Mouse (Mus musculus): ENCODE results near the gene Cdc27. TPM values are rescaled to one million over a fixed set of nuclear protein-coding genes. Genes with fewer than 3 reads are reported as not detected.
"Not testable (repeated sequence)": the region's sequence is repeated elsewhere in the genome, so short reads cannot be mapped to it uniquely, and the experiment has no call there.

Gene Cdc27
- total RNA-seq, 1 experiment from 2014 or later = 67.9 TPM

DNA sequence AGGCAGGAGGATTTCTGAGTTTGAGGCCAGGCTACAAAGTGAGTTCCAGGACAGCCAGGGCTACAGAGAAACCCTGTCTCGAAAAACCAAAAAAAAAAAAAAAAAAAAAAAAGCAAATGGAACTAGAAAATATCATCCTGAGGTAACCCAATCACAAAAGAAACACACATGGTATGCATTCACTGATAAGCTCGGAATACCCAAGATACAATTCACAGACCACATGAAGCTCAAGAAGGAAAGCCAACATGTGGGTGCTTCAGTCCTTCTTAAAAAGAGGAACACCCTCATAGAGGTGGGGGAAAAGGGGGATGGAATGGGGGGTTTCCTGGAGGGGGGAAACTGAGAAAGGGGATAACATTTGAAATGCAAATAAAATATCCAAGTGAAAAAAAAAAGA is 7.1 kb downstream of the Cdc27 start:
- not testable (repeated sequence) for ATAC-seq (replicated peaks in 1 of 2; ENCODE audit: insufficient read depth in 1 of 2, low FRiP score in 2 of 2, low TSS enrichment in 1 of 2, low read depth in 1 of 2, poor library complexity in 2 of 2, severe bottlenecking in 2 of 2)

GRCm38 (mm10) chr11:104539811-104540210 is 10.6 kb downstream of the Cdc27 start:
- no peak for ATAC-seq (replicated peaks in 1 of 2; ENCODE audit: insufficient read depth in 1 of 2, low FRiP score in 2 of 2, low TSS enrichment in 1 of 2, low read depth in 1 of 2, poor library complexity in 2 of 2, severe bottlenecking in 2 of 2)

DNA sequence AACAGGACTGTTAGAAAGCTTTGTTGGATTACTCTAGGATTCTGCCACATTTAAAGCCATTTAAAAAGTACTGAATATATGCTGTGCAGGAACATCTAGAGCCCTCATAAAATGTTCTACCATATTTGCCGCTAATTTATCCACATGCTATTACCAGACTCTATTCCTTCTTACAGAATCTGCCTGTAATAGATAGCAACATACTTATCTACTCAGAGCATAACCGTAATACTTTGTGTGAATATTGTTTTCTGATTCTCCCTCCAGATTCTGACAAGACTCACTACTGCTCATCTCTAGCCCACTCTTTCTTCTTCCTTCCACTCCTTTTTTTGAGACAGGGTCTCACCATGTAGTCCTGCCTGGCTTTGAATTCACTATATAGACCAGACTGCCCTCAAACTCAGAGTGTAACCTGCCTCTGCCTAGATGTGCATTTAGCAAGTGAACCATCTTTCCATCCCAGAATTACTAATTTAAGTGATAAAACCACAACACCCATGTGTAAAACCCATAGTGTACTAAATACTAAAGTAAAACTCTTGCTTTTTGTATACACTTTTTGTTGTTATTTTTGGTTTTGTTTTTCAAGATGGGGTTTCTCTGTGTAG is 12.4 kb downstream of the Cdc27 start:
- no peak for ATAC-seq (replicated peaks in 1 of 2; ENCODE audit: insufficient read depth in 1 of 2, low FRiP score in 2 of 2, low TSS enrichment in 1 of 2, low read depth in 1 of 2, poor library complexity in 2 of 2, severe bottlenecking in 2 of 2)

- no peak; a peak in 1 of 4 replicates for ATAC-seq (replicated peaks in 1 of 2; ENCODE audit: insufficient read depth in 1 of 2, low FRiP score in 2 of 2, low TSS enrichment in 1 of 2, low read depth in 1 of 2, poor library complexity in 2 of 2, severe bottlenecking in 2 of 2)
Measured at GRCm38 (mm10) chr11:104536843-104537242, 13.6 kb downstream of the Cdc27 start.

DNA sequence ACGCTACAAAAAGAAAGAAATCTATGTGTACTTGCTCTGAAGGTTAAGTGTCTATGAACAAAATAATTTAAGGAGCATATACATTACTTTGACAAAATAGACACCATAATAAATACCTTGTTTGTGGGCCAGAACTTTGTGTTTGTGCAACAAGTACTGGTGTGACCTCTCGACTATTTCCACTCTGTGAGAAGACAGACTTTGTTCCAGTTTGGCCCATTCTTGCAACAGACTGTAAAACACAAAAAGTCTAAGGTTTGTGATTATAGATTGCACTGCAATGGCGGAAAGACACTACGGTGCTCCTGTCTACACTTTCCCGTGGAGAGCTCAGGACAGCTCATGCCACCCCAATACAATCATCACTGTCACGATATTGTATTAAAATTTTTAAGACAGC is 24.5 kb downstream of the Cdc27 start:
- ATAC-seq (replicated peaks in 1 of 2; ENCODE audit: insufficient read depth in 1 of 2, low FRiP score in 2 of 2, low TSS enrichment in 1 of 2, low read depth in 1 of 2, poor library complexity in 2 of 2, severe bottlenecking in 2 of 2) = no peak

DNA sequence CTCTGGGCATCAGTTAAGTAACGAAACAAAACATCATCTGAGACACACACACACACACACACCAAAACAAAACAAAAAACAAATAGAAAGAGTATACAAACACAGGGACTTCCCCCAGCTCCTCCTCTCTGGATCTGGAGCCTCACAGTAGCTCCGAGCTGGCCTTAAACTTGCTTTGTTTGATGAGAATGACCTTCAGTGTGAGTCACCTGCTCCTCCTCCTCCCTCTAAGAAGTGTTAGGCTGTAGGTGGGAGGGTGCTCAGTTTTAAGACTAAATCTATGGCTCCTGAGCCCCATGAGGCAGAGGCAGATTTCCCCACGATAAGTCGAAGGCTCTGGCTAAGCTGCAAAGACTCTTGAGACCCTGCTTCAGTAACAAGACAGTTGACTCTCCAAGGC is 38.0 kb downstream of the Cdc27 start:
- ATAC-seq (replicated peaks in 1 of 2; ENCODE audit: insufficient read depth in 1 of 2, low FRiP score in 2 of 2, low TSS enrichment in 1 of 2, low read depth in 1 of 2, poor library complexity in 2 of 2, severe bottlenecking in 2 of 2) = no peak

GRCm38 (mm10) chr11:104510606-104511005 is 39.8 kb downstream of the Cdc27 start:
- ATAC-seq (replicated peaks in 1 of 2; ENCODE audit: insufficient read depth in 1 of 2, low FRiP score in 2 of 2, low TSS enrichment in 1 of 2, low read depth in 1 of 2, poor library complexity in 2 of 2, severe bottlenecking in 2 of 2) = peak; percentile 32 to 37; a peak in 1 of 4 replicates

DNA sequence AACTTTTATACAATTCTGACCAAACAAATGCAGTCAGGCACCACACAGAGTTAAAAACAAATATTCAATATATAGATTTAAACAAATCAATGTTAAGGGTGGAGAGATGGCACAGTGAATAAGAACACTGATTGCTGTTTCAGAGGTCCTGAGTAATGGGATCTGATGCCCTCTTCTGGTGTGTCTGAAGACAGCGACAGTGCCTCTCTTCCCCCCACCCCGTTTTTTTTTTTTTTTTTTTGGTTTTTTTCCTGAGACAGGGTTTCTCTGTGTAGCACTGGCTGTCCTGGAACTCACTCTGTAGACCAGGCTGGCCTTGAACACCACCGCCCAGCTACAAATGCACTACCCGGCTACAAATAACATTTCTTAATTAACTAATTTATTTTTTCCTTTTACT is 42.0 kb downstream of the Cdc27 start:
- ATAC-seq (replicated peaks in 1 of 2; ENCODE audit: insufficient read depth in 1 of 2, low FRiP score in 2 of 2, low TSS enrichment in 1 of 2, low read depth in 1 of 2, poor library complexity in 2 of 2, severe bottlenecking in 2 of 2) = no peak

GRCm38 (mm10) chr11:104488292-104488691 is 62.1 kb downstream of the Cdc27 start:
- ATAC-seq (replicated peaks in 1 of 2; ENCODE audit: insufficient read depth in 1 of 2, low FRiP score in 2 of 2, low TSS enrichment in 1 of 2, low read depth in 1 of 2, poor library complexity in 2 of 2, severe bottlenecking in 2 of 2) = no peak

- no peak for ATAC-seq (replicated peaks in 1 of 2; ENCODE audit: insufficient read depth in 1 of 2, low FRiP score in 2 of 2, low TSS enrichment in 1 of 2, low read depth in 1 of 2, poor library complexity in 2 of 2, severe bottlenecking in 2 of 2)
Measured at GRCm38 (mm10) chr11:104481971-104482370, 68.4 kb downstream of the Cdc27 start.

- ATAC-seq (replicated peaks in 1 of 2; ENCODE audit: insufficient read depth in 1 of 2, low FRiP score in 2 of 2, low TSS enrichment in 1 of 2, low read depth in 1 of 2, poor library complexity in 2 of 2, severe bottlenecking in 2 of 2) = no peak
Measured at GRCm38 (mm10) chr11:104479505-104479904, 70.9 kb downstream of the Cdc27 start.

DNA sequence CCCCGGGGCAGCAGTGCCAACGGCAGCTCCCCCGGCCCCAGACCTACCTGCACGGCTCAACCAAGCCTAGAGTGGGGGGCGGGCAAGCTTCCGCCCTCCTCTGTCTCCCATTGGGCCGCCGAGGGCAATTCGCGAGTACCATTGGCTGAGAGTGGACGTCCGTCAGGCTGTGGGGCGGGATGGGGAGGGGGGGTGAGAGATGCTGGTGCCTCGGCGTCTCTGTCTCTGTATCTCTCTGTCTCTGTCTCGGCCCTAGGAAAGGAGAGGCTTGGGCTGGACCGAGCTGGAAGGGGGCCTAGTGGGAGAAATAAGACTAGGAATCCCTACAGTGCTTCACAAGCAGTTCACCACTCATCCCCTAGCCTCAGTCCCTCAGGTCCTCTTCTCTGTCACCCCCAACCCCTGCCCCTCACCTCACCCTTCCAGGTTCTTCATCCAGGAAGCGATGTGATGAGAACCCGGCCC is 81.0 kb downstream of the Cdc27 start:
- peak; percentile 99 to 100 for ATAC-seq (replicated peaks in 1 of 2; ENCODE audit: insufficient read depth in 1 of 2, low FRiP score in 2 of 2, low TSS enrichment in 1 of 2, low read depth in 1 of 2, poor library complexity in 2 of 2, severe bottlenecking in 2 of 2)

- 0 out of 4 replicates have a peak, but pooled peaks of 1 of the 2 experiments have one; percentile 16 for ATAC-seq (replicated peaks in 1 of 2; ENCODE audit: insufficient read depth in 1 of 2, low FRiP score in 2 of 2, low TSS enrichment in 1 of 2, low read depth in 1 of 2, poor library complexity in 2 of 2, severe bottlenecking in 2 of 2)
Measured at GRCm38 (mm10) chr11:104468751-104469268, 81.6 kb downstream of the Cdc27 start, which contains the start of gene Kansl1. Gene Kansl1 (minus strand): TSS chr11:104468861.

DNA sequence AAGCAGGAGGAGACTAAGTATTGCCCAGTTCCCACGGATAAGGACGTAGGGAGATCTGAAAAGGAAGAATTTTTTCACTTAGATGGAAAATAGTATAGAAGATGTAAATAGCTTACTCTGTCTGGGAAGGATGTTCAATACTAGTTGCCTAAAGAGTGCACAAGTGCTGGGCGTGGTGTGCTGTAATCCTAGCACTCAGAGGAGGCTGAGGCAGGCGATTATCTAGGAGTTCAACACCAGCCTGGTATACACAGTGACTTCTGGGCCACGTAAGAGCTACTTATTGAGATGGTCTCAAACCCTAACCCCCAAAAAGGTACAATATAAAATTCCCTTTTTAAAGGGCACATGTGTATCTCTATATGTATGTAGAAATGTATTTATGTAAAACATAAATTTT is 82.7 kb downstream of the Cdc27 start:
- no peak for ATAC-seq (replicated peaks in 1 of 2; ENCODE audit: insufficient read depth in 1 of 2, low FRiP score in 2 of 2, low TSS enrichment in 1 of 2, low read depth in 1 of 2, poor library complexity in 2 of 2, severe bottlenecking in 2 of 2)

DNA sequence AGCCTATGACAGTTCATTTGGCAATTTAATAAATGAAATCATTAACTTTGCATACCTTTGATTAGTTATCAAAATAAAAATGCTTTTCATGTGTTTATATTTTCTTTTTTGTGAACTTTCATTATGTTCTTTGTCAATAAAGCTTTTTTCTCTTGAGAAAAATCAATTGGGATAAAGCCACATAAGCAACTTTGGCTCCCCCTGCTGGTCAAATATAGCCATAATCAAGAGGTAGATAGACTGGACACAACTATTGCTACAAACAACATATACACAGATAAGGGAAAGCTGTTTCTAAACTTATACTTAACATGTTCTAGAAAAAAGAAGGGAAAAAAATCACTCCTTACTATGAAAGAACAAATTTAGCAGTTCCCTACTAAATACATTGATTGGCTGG is 88.9 kb downstream of the Cdc27 start:
- 0 out of 4 replicates have a peak, but pooled peaks of 1 of the 2 experiments have one; percentile 46 for ATAC-seq (replicated peaks in 1 of 2; ENCODE audit: insufficient read depth in 1 of 2, low FRiP score in 2 of 2, low TSS enrichment in 1 of 2, low read depth in 1 of 2, poor library complexity in 2 of 2, severe bottlenecking in 2 of 2)

GRCm38 (mm10) chr11:104459671-104460070 is 90.7 kb downstream of the Cdc27 start:
- ATAC-seq (replicated peaks in 1 of 2; ENCODE audit: insufficient read depth in 1 of 2, low FRiP score in 2 of 2, low TSS enrichment in 1 of 2, low read depth in 1 of 2, poor library complexity in 2 of 2, severe bottlenecking in 2 of 2) = no peak

DNA sequence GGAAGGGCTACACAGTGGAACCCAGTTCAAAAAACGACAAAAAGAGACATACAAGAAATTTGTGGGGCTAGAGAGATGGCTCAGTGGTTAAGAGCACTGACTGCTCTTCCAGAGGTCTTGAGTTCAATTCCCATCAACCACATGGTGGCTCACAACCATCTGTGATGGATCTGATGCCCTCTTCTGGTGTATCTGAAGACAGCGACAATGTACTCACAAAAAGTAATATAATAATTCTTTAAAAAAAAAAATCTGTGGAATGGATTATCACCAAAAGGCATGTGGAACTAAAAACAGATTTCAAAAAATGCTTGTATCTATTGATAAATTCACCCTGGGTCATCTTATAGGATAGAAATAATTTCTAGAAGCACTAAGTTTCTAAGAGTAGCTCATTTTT is 91.9 kb downstream of the Cdc27 start:
- no peak for ATAC-seq (replicated peaks in 1 of 2; ENCODE audit: insufficient read depth in 1 of 2, low FRiP score in 2 of 2, low TSS enrichment in 1 of 2, low read depth in 1 of 2, poor library complexity in 2 of 2, severe bottlenecking in 2 of 2)
